Mouse (Mus musculus): ENCODE measurements at regions not wholly inside any gene's neighbourhood (a gene's known extent, or its start where the extent isn't known, plus 50 kb on each side); places are given as distances from the start of the nearest gene placed in this dataset.

DNA sequence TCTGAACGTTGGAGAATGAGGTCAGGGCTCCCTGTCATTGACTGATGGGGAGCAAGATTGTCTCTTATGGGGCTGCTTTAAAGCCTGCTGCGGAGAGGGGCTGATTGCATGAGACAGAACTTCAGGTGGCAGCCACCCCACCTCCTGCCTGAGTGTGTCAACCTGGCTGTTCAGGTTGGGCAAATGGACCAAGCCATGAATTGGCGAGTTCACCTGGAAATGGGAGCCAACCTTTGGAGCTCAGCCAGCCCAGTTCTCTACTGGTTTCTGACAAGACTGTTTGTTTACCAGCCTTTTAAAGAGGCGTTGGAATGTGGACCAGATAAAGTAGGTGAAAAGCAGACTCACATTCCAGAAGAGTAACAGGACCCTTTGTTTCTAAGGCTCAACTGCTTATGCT, 180.3 kb downstream of the Tmx1 start:
- TF ChIP-seq CTCF (IDR thresholded peaks at IDR 0.05; ENCODE audit: insufficient read depth, low read length) (no peak), POLR2A (IDR thresholded peaks at IDR 0.05; ENCODE audit: borderline replicate concordance, extremely low read depth, low read depth, low read length) (no peak)
